Mouse (Mus musculus) neural tube, embryonic 14.5 days (tissue): Measurements from ENCODE around the gene Upf2. TPM values are rescaled to one million over a fixed set of nuclear protein-coding genes. Genes with fewer than 3 reads are reported as not detected.

Experiments used
- ATAC-seq: fragments of 200-750 bp; cut with Nextera tagmentation; 2 replicates; pipeline ENCODE4 v1.8.0; 2017; ENCODE audit warnings: low read depth, mild to moderate bottlenecking, moderate TSS enrichment, moderate library complexity
- H3K27ac ChIP-seq: fragments of 300-500 bp; sonication (generic); 2 replicates; pipeline ENCODE4 v1.5.1; 2014; ENCODE audit warnings: low read depth, mild to moderate bottlenecking, control low read depth, low read length, moderate library complexity, mixed read lengths
- H3K27me3 ChIP-seq: fragments of 300-500 bp; sonication (generic); 2 replicates; pipeline ENCODE4 v1.6.1; 2014; ENCODE audit warnings: low read length; ENCODE audit not compliant: control insufficient read depth, insufficient read depth
- H3K36me3 ChIP-seq: fragments of 300-500 bp; sonication (generic); 2 replicates; pipeline ENCODE4 v1.6.1; 2014; ENCODE audit warnings: low read length, mixed read lengths; ENCODE audit not compliant: control insufficient read depth, insufficient read depth
- H3K4me1 ChIP-seq: fragments of 300-500 bp; sonication (generic); 2 replicates; pipeline ENCODE4 v1.6.1; 2014; ENCODE audit warnings: low read length; ENCODE audit not compliant: control insufficient read depth, insufficient read depth
- H3K4me2 ChIP-seq: fragments of 300-500 bp; sonication (generic); 2 replicates; pipeline ENCODE4 v1.6.1; 2014; ENCODE audit warnings: mild to moderate bottlenecking, low read depth, low read length, control low read depth
- H3K4me3 ChIP-seq: fragments of 300-500 bp; sonication (generic); 2 replicates; pipeline ENCODE4 v1.5.1; 2014; ENCODE audit warnings: low read depth, low read length, control low read depth, mixed read lengths
- H3K9ac ChIP-seq: fragments of 300-500 bp; sonication (generic); replicated peaks from 2 replicates; pipeline ENCODE4 v1.6.1; 2014; ENCODE audit warnings: low read depth, mild to moderate bottlenecking, control low read depth, low read length, mixed read lengths
- H3K9me3 ChIP-seq: fragments of 300-500 bp; sonication (generic); 2 replicates; pipeline ENCODE4 v1.6.1; 2016; ENCODE audit warnings: low read length; ENCODE audit not compliant: control insufficient read depth
- WGBS: fragments of 180-500 bp; shearing (Covaris S2); extraction: QIAGEN DNeasy Blood & Tissue Kit; methylation state at CpG from one replicate; pipeline ENCODE4 v1.1.7; 2014; 5-methylcytosine and 5-hydroxymethylcytosine counted together
- polyA plus RNA-seq: library from polyadenylated mRNA; unstranded; fragments of >200 nt; fragmentation: Nextera tagmentation; extraction: Ambion mirVana; gene quantifications from 2 replicates; pipeline ENCODE4 v1.2.1, GENCODE M21; 2014

The Upf2 gene
- polyA plus RNA-seq, 1 experiment from 2014 or later: 10.4 TPM

DNA sequence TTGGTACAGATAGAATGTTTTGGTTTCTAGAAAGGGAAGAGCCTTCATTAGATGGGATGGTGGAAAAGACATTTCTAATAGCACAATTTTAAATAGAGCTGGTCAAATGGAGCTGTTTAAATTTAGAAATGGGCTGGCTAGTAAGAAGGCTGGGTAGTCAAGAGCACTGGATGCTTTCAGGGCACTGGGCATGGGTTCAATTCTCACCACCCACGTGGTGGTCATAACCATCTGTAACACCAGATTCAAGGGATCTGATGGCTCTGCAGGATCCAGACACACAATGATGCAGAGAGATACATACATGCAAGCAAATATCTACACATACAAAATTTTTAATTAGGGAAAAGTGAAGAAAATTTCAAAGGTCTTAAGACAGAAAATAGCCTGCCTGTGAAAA is 91.4 kb downstream of the Upf2 start:
- H3K27ac ChIP-seq: no peak overlapping the region
- no peaks in the 10 kb centered on the region for H3K9me3 ChIP-seq
- 89% methylated on average over 1 of the region's 1 CpGs for WGBS
- H3K27me3 ChIP-seq: no peaks in the 10 kb centered on the region
- no peak overlapping the region for H3K4me3 ChIP-seq
- H3K4me1 ChIP-seq: no peaks in the 10 kb centered on the region
- H3K9ac ChIP-seq: no peak overlapping the region
- no peak overlapping the region for H3K4me2 ChIP-seq
- ATAC-seq: no peak
- peaks cover 5% of the 10 kb centered on the region for H3K36me3 ChIP-seq

DNA sequence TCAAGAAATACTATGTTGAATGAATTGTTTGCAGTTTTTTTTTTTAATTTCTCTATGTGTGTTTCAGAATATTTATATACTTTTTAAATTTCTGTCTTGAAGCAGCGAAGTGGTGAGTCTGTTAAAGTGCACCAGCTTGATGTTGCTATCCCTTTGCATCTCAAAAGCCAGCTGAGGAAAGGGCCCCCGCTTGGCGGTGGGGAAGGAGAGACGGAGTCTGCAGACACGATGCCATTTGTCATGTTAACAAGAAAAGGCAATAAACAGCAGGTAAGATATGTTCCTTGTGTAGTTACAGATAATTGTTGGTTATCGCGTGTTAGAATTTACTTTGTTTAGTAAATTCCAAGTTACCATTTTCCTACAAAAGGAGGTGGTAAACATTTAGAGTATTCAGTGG is 95.5 kb downstream of the Upf2 start:
- Histone ChIP-seq H3K27ac (no peak overlapping the region), H3K4me1 (no peaks in the 10 kb centered on the region), H3K9me3 (no peaks in the 10 kb centered on the region), H3K27me3 (no peaks in the 10 kb centered on the region), H3K4me2 (no peak overlapping the region), H3K36me3 (peaks cover 18% of the 10 kb centered on the region; the same call in 1 of the 2 replicates), H3K9ac (no peak overlapping the region), H3K4me3 (no peak overlapping the region)
- ATAC-seq: no peak
- WGBS: 49% methylated on average over 7 of the region's 7 CpGs

DNA sequence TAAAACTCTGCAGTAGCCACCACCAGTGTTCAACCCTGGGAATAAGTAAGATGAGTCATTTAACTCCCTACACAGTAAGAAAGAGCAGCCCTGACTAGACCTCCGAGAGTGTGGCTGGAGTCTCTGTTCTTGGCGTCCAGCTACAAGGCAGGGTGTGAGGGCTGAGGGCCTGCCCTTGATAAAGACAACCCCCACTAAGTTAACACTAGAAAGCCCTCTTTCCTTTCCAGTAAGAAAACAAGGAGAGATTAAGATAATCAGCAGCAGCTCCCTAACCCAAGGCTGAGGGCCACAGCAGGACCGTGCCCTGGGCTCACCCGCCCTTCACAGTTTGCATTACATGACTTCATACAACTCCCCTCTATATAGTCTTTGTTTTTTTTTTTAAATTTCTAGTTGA is 97.3 kb downstream of the Upf2 start:
- no peak for ATAC-seq
- no peaks in the 10 kb centered on the region for H3K4me1 ChIP-seq
- H3K9me3 ChIP-seq: no peaks in the 10 kb centered on the region
- 87% methylated on average over 4 of the region's 4 CpGs for WGBS
- H3K4me2 ChIP-seq: no peak overlapping the region
- no peak overlapping the region for H3K4me3 ChIP-seq
- no peak overlapping the region for H3K27ac ChIP-seq
- peaks cover 29% of the 10 kb centered on the region; the same call in 1 of the 2 replicates for H3K36me3 ChIP-seq
- no peaks in the 10 kb centered on the region for H3K27me3 ChIP-seq
- no peak overlapping the region for H3K9ac ChIP-seq

DNA sequence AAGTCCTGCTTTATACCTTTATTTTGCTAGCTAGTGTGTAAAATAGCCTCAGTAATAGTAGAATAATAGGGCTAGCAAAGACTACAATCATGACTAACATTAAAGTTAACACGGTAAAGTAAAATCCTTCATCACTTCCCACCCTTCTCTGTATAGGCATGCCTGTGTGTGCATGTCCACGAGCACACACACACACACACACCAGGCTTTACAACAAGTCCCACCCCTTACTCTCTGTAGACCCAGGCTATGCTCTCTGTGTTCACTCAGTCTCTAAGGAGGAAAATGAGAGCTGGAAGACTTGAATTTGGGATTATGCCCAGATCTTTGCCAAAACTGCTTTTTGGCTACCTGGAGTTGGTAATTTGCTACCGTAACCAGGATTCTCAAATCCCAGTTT is 97.7 kb downstream of the Upf2 start:
- ATAC-seq: no peak
- Histone ChIP-seq H3K9ac (no peak overlapping the region), H3K9me3 (no peaks in the 10 kb centered on the region), H3K27me3 (no peaks in the 10 kb centered on the region), H3K4me1 (no peaks in the 10 kb centered on the region), H3K4me2 (no peak overlapping the region), H3K27ac (no peak overlapping the region), H3K4me3 (no peak overlapping the region), H3K36me3 (peaks cover 29% of the 10 kb centered on the region; the same call in 1 of the 2 replicates)
- 93% methylated on average over 3 of the region's 3 CpGs for WGBS

DNA sequence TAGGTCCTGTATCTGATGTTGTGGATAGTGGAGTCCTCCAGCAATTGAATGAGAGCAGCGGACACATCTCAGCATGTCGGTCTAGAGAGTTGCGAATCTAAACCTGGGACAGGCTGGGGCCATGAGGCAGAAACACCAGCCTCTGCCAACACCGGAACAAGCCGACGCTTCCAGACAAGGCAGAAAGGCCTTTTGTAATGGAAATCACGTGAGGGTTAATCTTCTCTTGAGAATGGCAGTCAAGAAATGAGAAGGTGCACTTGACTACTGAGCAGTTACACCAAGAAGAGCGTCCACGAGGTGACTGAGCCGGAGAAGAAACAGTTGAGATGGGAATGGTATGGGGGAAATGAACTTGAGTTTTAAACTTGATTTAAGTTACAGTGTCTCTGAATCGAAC is 104.2 kb downstream of the Upf2 start:
- Histone ChIP-seq H3K9me3 (no peaks in the 10 kb centered on the region), H3K27me3 (no peaks in the 10 kb centered on the region), H3K4me2 (no peak overlapping the region), H3K4me3 (no peak overlapping the region), H3K4me1 (no peaks in the 10 kb centered on the region), H3K9ac (no peak overlapping the region), H3K27ac (no peak overlapping the region), H3K36me3 (peaks cover 26% of the 10 kb centered on the region; the same call in 1 of the 2 replicates)
- 63% methylated on average over 11 of the region's 11 CpGs for WGBS
- ATAC-seq: no peak

DNA sequence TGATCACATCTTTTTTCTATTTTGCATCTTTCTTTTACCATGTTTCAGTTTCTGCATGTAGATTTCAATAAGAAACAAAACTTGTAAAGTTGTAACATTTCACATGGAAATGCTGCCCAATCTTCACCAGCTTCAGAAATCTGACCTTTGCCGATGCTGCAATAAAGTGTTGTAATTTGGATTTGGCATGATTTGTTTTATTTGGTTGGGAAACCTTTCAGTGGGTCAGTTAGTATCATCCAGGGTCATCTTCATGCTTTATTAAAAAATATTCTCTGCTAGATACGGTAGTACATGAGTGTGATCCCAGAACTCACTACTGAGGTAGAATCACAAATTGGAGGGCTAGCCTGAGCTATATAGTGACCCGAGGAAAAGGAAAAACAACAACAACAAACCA is 105.2 kb downstream of the Upf2 start:
- H3K36me3 ChIP-seq: peaks cover 17% of the 10 kb centered on the region; the same call in 1 of the 2 replicates
- no peak overlapping the region for H3K9ac ChIP-seq
- 96% methylated on average over 3 of the region's 3 CpGs for WGBS
- ATAC-seq: no peak
- H3K4me1 ChIP-seq: no peaks in the 10 kb centered on the region
- H3K4me3 ChIP-seq: no peak overlapping the region
- no peaks in the 10 kb centered on the region for H3K27me3 ChIP-seq
- H3K9me3 ChIP-seq: no peaks in the 10 kb centered on the region
- H3K4me2 ChIP-seq: no peak overlapping the region
- H3K27ac ChIP-seq: no peak overlapping the region

DNA sequence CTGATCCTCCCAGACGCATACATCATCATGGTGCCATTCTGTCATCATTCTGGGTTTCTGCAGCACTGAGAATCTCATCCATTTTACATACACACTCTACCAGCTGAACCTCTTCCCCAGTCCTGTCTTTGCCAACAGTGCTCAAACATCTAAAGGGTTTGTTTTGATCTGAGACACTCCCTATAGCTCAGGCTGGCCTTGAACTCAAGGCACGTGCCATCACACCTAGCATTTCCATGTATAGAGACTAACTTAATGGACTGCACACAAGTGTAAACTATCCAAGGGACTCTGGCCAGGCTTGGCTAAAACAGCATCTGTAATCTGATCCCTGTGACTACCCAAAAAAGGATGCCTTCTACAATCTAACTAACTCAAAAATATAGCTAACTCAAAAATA is 108.0 kb downstream of the Upf2 start:
- Histone ChIP-seq H3K27ac (no peak overlapping the region), H3K4me1 (no peaks in the 10 kb centered on the region)

DNA sequence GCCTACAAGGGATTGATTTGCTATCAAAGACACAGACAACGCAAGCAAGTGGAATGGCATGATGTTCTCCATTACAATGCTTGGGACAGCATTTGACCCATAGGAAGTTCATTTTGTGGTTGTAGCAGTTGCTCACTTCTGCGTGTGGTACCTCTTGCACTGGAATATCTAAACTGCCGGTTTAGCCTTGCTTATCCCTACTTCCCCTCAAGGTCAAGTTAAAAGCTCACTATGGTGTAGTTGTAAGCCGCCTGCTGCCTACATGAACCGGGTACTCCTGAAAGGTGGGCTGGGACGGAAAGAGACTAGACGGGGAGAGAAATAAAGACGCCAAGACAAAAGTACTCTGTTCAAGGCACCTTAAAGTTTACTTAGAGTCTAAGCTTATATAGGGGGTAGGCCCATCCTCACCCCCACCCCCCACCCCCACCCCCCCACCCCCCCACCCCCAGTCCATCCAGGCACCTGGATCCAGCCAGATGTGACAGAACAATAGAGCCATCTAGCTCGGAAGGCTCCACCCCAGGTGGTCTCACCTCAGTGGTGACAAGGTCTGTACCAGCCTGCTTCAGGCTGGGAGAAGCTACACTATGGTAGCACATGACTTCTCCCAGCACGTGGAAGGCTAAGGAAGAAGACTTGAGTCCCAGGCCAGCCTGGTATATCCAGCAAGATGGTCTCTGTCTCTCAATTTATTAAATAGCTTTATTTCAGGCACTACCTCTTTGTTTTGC is 109.0 kb downstream of the Upf2 start:
- Histone ChIP-seq H3K27ac (no peak overlapping the region), H3K4me1 (no peaks in the 10 kb centered on the region), H3K27me3 (no peaks in the 10 kb centered on the region), H3K4me2 (no peak overlapping the region), H3K9ac (no peak overlapping the region), H3K9me3 (no peaks in the 10 kb centered on the region), H3K36me3 (peaks cover 4% of the 10 kb centered on the region; the same call in 1 of the 2 replicates), H3K4me3 (no peak overlapping the region)
- 80% methylated on average over 10 of the region's 10 CpGs for WGBS
- no peak for ATAC-seq

More for the DNA sequence above, 108.0 kb downstream of the Upf2 start:
- Histone ChIP-seq H3K4me2 (no peak overlapping the region), H3K4me3 (no peak overlapping the region), H3K27me3 (no peaks in the 10 kb centered on the region), H3K9me3 (no peaks in the 10 kb centered on the region), H3K36me3 (peaks cover 5% of the 10 kb centered on the region; the same call in 1 of the 2 replicates), H3K9ac (no peak overlapping the region)
- WGBS: 92% methylated on average over 2 of the region's 2 CpGs
- no peak for ATAC-seq

DNA sequence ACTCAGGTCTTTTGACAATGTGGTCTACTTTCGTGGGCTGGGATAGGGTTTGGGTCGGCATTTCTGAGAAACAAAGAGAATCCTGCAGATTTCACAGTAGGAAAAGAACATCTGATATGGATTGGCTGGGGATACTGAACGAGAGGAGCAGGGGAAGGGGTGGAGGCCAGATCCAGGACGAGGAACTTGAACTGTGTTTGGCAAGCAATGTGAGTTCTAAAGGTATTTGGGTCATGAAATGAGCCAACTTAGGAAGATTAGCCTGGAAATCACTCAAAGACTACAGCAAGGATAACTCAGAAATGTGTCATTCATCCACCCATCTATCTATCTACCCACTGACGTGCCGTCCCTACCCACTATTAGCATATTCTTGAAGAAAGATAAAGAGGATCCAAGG is 116.1 kb downstream of the Upf2 start:
- Histone ChIP-seq H3K36me3 (no peaks in the 10 kb centered on the region), H3K9ac (no peak overlapping the region), H3K27me3 (no peaks in the 10 kb centered on the region), H3K27ac (no peak overlapping the region), H3K4me3 (no peak overlapping the region), H3K9me3 (no peaks in the 10 kb centered on the region), H3K4me2 (no peak overlapping the region), H3K4me1 (no peaks in the 10 kb centered on the region)
- no peak for ATAC-seq
- WGBS: 84% methylated on average over 6 of the region's 6 CpGs
